Mouse (Mus musculus): ENCODE results near the gene Olfml2a. TPM values are rescaled to one million over a fixed set of nuclear protein-coding genes. Genes with fewer than 3 reads are reported as not detected.

Olfml2a gene
- polyA plus RNA-seq (2016; fragmentation: Nextera tagmentation; extraction: Ambion mirVana), result 0.12 and 0.13 TPM in 2 replicates

DNA sequence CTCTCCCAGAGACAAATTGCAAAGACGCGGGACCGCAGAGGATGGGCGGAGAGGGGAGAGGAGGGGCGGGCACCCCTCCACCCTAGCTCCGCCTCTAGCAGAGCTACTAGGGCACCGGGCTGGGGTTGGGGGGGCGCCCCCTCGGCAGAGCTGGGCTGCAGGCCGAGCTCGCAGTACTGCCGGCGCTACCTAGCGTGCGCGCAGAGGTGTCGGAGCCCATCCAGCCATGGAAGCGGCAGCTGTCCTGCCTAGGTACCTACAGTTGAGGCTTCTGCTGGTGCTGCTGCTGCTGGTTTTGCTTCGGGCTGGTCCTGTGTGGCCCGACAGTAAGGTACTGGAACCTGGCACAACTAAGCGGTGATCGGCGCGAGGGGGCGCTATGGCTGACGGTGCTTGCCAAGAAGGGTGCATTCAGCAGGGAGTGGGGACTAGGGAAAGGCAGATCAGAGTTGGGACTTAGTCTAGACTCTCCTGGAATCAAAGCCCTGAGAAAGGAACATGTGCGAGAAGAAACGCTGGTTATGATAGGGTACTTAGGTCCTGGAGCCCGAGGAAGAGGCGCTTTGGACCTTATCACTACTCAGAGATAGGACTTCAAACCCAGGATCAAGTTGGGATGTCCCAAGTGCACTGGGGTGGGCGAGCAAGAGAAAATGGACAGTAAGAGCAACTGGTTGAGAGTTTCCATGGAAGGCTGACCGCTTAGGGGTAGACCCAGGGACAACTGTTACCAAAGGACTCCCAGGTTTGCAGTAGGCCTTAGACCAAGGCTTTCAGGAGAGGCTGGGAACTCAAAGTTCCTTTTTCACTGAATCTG, at the start of gene Olfml2a:
Gene Olfml2a (plus strand): TSS at position 128 of the 817 bp plus-strand sequence.
- no peak within 1 kb of the TSS for H3K27ac ChIP-seq
- no peaks in the 10 kb centered on the region for H3K9me3 ChIP-seq (replicated peaks)
- peaks cover 57% of the 10 kb centered on the region for H3K27me3 ChIP-seq (replicated peaks)
- peak; percentile 72 for ATAC-seq
- 11% methylated on average over 32 of the region's 32 CpGs for WGBS (ENCODE audit: insufficient replicate concordance)
- H3K4me3 ChIP-seq, result peak within 1 kb of the TSS; percentile 40
- H3K4me1 ChIP-seq, result peaks cover 17% of the 10 kb centered on the region
- H3K4me2 ChIP-seq, result peak within 1 kb of the TSS; percentile 78
- H3K9ac ChIP-seq, result peak within 1 kb of the TSS; percentile 48
- no peaks in the 10 kb centered on the region for H3K36me3 ChIP-seq

DNA sequence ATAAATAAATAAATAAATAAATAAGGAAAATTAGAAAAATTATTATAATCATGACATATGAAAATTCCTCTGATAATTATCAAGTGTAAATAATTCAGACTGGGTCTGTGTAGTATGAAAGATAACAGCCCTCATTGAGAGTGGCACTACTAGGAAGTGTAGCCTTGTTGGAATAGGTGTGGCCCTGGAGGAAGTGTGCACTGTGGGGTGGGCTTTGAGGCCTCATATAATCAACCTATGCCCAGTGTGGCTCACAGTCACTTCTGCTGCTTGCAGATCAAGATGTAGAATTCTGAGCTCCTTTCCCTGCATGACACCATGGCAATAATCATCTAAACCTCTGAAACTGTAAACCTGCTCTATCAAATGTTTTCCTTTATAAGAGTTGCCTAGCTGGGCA, 28.9 kb upstream of the Olfml2a start:
- H3K9me3 ChIP-seq (replicated peaks), result no peaks in the 10 kb centered on the region
- H3K4me1 ChIP-seq, result peaks cover 5% of the 10 kb centered on the region
- ATAC-seq, result peak; percentile 67
- H3K27ac ChIP-seq, result no peak overlapping the region
- no peak overlapping the region for H3K4me3 ChIP-seq
- no peak overlapping the region for H3K4me2 ChIP-seq
- H3K27me3 ChIP-seq (replicated peaks), result no peaks in the 10 kb centered on the region
- H3K9ac ChIP-seq, result no peak overlapping the region
- H3K36me3 ChIP-seq, result no peaks in the 10 kb centered on the region; the same call in 1 of the 2 replicates

DNA sequence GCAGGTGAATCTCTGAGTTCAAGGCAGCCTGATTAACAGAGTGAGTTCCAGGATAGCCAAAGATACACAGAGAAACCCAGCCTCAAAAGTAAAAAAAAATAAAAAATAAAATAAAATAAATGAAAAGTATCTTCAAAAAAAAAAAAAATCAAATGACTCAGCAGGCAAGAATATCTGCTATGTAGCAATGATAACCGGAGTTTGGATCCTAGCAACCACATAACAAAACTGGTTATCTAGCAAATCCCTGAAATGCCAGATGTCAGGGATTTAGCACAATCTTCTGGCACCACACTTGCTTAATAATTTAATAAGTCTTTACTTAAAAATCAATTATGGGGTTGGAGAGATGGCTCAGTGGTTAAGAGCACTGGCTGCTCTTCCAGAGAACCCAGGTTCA, 27.5 kb upstream of the Olfml2a start:
- peaks cover 5% of the 10 kb centered on the region for H3K4me1 ChIP-seq
- no peaks in the 10 kb centered on the region for H3K36me3 ChIP-seq
- WGBS (ENCODE audit: insufficient replicate concordance), result 77% methylated on average over 1 of the region's 1 CpGs
- H3K4me2 ChIP-seq, result no peak overlapping the region
- H3K9ac ChIP-seq, result no peak overlapping the region
- no peaks in the 10 kb centered on the region for H3K9me3 ChIP-seq (replicated peaks)
- no peak overlapping the region for H3K4me3 ChIP-seq
- H3K27ac ChIP-seq, result no peak overlapping the region
- H3K27me3 ChIP-seq (replicated peaks), result no peaks in the 10 kb centered on the region
- ATAC-seq, result no peak

DNA sequence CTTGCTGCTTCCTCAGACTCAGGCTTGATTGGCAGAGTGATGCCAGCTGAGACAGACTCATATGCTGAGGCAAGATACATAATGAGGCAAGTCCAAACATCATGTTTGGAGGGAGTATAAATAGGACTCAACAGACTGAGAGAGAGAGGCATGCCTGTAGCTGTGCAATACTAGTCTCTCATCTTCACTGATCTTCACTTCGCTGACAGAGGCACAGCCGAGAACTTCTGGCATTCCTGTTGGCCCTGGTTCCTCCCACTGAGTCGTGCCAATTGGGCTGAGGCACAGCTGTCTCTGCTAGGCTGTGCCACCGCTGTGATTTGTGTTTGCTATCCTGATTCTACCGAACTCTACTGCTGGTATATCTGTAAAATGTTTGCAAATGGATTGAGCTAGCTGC, 25.7 kb upstream of the Olfml2a start:
- no peaks in the 10 kb centered on the region for H3K27me3 ChIP-seq (replicated peaks)
- H3K36me3 ChIP-seq, result no peaks in the 10 kb centered on the region
- WGBS (ENCODE audit: insufficient replicate concordance), result 61% methylated on average over 5 of the region's 5 CpGs
- no peak overlapping the region for H3K4me3 ChIP-seq
- H3K9me3 ChIP-seq (replicated peaks), result no peaks in the 10 kb centered on the region
- H3K9ac ChIP-seq, result no peak overlapping the region
- no peak overlapping the region for H3K27ac ChIP-seq
- H3K4me1 ChIP-seq, result peaks cover 5% of the 10 kb centered on the region
- H3K4me2 ChIP-seq, result no peak overlapping the region
- ATAC-seq, result no peak

DNA sequence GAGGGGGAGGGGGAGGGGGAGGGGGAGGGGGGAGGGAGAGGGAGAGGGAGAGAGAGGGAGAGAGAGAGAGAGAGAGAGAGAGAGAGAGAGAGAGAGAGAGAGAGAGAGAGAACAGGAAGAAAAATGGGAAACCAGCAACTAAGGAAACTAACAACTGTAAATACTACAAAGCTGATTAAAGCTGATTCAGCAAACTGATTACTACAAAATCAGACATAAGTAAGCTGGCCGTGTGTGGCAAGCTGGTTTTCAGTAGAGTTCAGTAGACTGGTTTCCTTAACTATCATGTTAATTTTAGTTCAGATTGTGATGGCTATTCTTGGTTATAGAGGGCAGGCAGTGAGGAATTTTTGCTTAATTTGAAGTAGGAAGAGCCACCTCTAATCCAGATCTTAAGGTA, 23.2 kb upstream of the Olfml2a start:
- H3K9ac ChIP-seq, result no peak overlapping the region
- no peaks in the 10 kb centered on the region for H3K9me3 ChIP-seq (replicated peaks)
- H3K27me3 ChIP-seq (replicated peaks), result no peaks in the 10 kb centered on the region
- H3K4me3 ChIP-seq, result no peak overlapping the region
- H3K4me2 ChIP-seq, result no peak overlapping the region
- H3K4me1 ChIP-seq, result no peaks in the 10 kb centered on the region; the same call in 1 of the 2 replicates
- no peaks in the 10 kb centered on the region for H3K36me3 ChIP-seq
- ATAC-seq, result no peak
- no peak overlapping the region for H3K27ac ChIP-seq
- 29% methylated on average over 1 of the region's 1 CpGs for WGBS (ENCODE audit: insufficient replicate concordance)

DNA sequence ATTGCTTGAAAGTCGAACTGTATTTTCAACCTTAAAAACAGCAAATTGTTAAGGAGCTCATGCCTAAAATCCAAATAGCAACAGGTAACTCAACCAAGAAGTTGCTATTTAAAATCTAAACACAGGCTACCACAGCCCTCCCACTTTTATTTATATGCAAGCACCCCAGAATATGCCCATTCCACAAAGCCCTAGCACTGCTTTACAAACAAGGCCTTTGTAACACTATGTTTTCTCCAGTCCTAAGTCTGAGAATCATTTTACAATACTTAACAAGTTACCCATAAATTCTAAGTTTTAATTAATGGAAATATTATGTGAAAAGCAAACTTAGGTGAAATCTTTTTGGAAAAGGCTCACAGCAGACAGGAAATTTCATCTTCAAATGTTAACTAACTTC, 17.3 kb upstream of the Olfml2a start:
- no peak overlapping the region for H3K4me3 ChIP-seq
- H3K27ac ChIP-seq, result no peak overlapping the region
- no peaks in the 10 kb centered on the region for H3K36me3 ChIP-seq
- no peaks in the 10 kb centered on the region for H3K27me3 ChIP-seq (replicated peaks)
- no peak for ATAC-seq
- 61% methylated on average over 1 of the region's 1 CpGs for WGBS (ENCODE audit: insufficient replicate concordance)
- no peak overlapping the region for H3K9ac ChIP-seq
- H3K4me2 ChIP-seq, result no peak overlapping the region
- H3K9me3 ChIP-seq (replicated peaks), result no peaks in the 10 kb centered on the region
- peaks cover 4% of the 10 kb centered on the region; the same call in 1 of the 2 replicates for H3K4me1 ChIP-seq

DNA sequence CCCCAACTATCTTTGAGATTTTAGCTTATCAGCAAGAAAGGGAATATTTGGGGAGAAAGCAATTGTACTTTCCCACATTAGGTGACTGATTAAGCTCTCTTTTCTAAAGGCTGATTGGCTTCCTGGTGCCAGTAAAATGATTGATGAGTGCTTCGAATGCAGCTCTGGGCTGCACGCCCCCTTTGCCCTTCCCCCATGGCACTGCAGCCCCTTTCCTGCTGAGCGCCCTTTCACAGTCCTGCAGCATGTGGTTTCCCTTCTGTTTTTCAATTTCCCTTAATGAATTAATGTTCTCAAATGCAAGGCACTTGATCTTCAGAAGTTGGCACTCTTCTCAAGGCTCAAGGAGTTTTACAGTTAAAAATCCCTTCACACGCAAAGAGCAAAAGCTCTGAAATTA, 16.8 kb upstream of the Olfml2a start:
- Histone ChIP-seq H3K27ac (no peak overlapping the region), H3K4me1 (peaks cover 4% of the 10 kb centered on the region; the same call in 1 of the 2 replicates), H3K4me3 (no peak overlapping the region), H3K27me3 (replicated peaks) (no peaks in the 10 kb centered on the region), H3K36me3 (no peaks in the 10 kb centered on the region), H3K9me3 (replicated peaks) (no peaks in the 10 kb centered on the region), H3K4me2 (no peak overlapping the region), H3K9ac (no peak overlapping the region)
- 39% methylated on average over 4 of the region's 4 CpGs for WGBS (ENCODE audit: insufficient replicate concordance)
- no peak for ATAC-seq

DNA sequence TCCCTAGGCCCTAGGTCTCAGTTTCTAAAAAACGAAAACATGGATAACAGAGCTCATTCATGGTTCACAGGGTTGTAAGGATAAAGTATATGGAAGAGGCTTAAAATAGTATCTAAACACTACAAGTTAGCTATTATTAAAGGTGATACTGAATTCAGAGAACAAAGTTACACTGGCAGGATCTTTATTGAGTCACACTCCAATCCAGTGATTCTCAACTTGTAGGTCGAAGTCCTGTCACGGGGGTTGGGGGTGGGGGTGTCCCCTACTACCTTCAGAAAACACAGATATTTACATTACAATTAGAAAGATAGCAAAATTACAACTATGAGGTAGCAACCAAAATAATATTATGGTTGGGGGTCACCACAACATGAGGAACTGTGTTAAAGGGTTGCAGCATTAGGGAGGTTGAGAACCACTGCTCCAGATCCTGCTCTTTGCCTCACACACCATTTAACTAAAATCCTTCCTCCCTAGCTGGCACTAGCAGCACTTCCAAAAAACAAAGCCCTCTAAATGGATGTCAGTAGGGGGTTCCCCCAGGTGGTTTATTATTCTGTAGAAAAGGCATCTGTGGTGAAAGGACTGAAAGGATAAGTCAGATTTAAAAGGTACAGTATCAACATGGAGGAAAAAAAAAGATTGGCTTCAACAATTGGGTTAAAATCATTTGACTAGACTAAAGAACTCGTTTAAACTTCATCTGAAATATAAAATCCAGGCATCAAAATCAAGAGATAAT, 14.7 kb upstream of the Olfml2a start:
- H3K4me3 ChIP-seq, result no peak overlapping the region
- H3K4me2 ChIP-seq, result no peak overlapping the region
- WGBS (ENCODE audit: insufficient replicate concordance), result 57% methylated on average over 4 of the region's 4 CpGs
- H3K9me3 ChIP-seq (replicated peaks), result no peaks in the 10 kb centered on the region
- H3K27me3 ChIP-seq (replicated peaks), result no peaks in the 10 kb centered on the region
- ATAC-seq, result no peak
- no peak overlapping the region for H3K9ac ChIP-seq
- no peaks in the 10 kb centered on the region for H3K36me3 ChIP-seq
- H3K27ac ChIP-seq, result no peak overlapping the region
- H3K4me1 ChIP-seq, result peaks cover 4% of the 10 kb centered on the region; the same call in 1 of the 2 replicates

DNA sequence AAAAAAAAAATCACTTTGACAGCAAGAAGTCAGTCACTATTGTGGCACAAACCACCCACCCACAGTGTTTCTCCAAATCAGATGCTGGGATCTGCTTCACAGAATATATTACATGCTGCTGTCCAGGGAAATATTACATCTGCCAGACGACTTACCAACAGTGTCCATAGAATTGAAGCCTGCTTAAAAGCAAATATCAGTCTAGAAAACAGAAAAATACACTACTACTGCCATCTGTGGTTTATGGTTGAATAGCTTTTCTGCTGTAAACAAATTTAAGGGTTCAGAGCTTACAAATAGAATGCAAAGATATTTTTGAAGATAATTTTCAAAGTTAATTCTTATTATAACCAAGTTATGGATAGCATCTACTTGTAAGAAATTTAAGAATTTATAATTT, 10.4 kb upstream of the Olfml2a start:
- Histone ChIP-seq H3K4me1 (peaks cover 12% of the 10 kb centered on the region), H3K36me3 (no peaks in the 10 kb centered on the region), H3K4me3 (no peak overlapping the region), H3K4me2 (no peak overlapping the region), H3K27ac (no peak overlapping the region), H3K9me3 (replicated peaks) (no peaks in the 10 kb centered on the region), H3K9ac (no peak overlapping the region), H3K27me3 (replicated peaks) (peaks cover 28% of the 10 kb centered on the region)
- no peak for ATAC-seq
- 38% methylated on average over 1 of the region's 1 CpGs for WGBS (ENCODE audit: insufficient replicate concordance)

DNA sequence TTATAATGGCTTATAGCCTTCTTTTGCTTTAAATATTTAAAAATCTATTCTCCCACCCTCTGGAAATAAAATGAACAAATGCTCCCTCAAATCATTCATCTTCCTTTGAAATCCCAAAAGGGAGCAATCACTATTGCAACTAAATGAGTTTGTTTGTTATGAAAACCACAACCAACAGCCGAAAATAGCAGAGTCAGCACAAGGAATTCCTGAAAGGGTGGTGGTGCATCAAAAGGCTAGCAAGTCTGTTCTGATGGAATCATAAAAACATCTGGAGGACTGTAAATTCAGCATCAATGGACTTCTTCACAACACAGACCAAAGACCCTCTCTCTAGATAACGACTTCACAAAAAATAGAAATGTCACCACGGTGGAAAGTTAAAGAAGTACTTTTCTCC, 8.3 kb upstream of the Olfml2a start:
- Histone ChIP-seq H3K9me3 (replicated peaks) (no peaks in the 10 kb centered on the region), H3K27me3 (replicated peaks) (peaks cover 37% of the 10 kb centered on the region), H3K4me1 (peaks cover 23% of the 10 kb centered on the region), H3K9ac (no peak overlapping the region), H3K4me2 (no peak overlapping the region), H3K4me3 (no peak overlapping the region), H3K27ac (no peak overlapping the region), H3K36me3 (no peaks in the 10 kb centered on the region)
- ATAC-seq, result no peak
- WGBS (ENCODE audit: insufficient replicate concordance), result 44% methylated on average over 3 of the region's 3 CpGs

DNA sequence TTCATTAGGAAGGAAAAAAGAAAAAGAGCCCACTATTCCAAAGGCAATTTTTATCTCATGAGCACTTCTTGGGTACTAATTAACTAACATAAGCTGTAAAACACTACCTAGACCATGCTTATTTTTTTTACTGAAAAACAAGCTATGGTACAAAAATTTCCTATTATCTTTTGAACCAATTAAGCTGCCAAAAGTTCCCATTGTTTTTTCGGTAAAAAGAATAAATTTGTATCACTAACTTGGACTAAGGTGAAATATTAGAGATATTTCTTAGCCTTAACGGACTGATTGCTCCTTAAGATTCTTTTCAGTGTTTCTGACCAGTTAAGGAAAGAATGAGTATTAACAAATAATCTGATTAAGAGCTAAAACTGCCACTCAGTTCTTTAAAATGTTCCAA, 7.9 kb upstream of the Olfml2a start:
- Histone ChIP-seq H3K36me3 (no peaks in the 10 kb centered on the region), H3K9ac (no peak overlapping the region), H3K9me3 (replicated peaks) (no peaks in the 10 kb centered on the region), H3K4me2 (no peak overlapping the region), H3K27ac (no peak overlapping the region), H3K27me3 (replicated peaks) (peaks cover 38% of the 10 kb centered on the region), H3K4me1 (peaks cover 23% of the 10 kb centered on the region), H3K4me3 (no peak overlapping the region)
- ATAC-seq, result no peak
- WGBS (ENCODE audit: insufficient replicate concordance), result 54% methylated on average over 2 of the region's 2 CpGs

DNA sequence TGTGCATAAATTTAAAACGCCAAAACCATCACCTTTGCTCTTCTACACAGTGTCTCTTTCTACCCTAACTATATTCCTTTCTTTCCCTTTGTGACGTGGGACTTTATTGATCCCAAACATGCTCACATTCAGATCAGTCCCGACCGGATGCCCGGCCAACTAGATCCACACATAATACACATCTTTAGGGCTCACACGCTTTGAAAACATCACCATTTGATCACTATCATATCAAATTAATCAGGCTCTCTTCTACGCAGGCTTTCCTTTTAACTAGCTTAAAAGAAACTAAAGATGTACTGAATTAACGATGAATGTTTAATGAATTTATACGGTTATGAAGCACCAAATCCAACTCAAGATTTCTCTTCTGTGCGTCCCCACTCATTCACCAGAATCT, 7.2 kb upstream of the Olfml2a start:
- H3K27me3 ChIP-seq (replicated peaks), result peaks cover 38% of the 10 kb centered on the region
- peak overlapping the region; percentile 84 for H3K4me3 ChIP-seq
- 20% methylated on average over 10 of the region's 10 CpGs for WGBS (ENCODE audit: insufficient replicate concordance)
- H3K4me1 ChIP-seq, result peaks cover 23% of the 10 kb centered on the region
- no peak overlapping the region for H3K27ac ChIP-seq
- ATAC-seq, result no peak
- peak overlapping the region; percentile 99 for H3K4me2 ChIP-seq
- H3K36me3 ChIP-seq, result no peaks in the 10 kb centered on the region
- H3K9ac ChIP-seq, result no peak overlapping the region; the same call in 1 of the 2 replicates
- no peaks in the 10 kb centered on the region for H3K9me3 ChIP-seq (replicated peaks)

Measured in liver, embryonic 12.5 days (tissue).